Mouse (Mus musculus): ENCODE measurements at regions not wholly inside any gene's neighbourhood (a gene's known extent, or its start where the extent isn't known, plus 50 kb on each side); places are given as distances from the start of the nearest gene placed in this dataset.

GRCm38 (mm10) chr9:61167097-61167842 is 204.9 kb upstream of the Tle3 start:
- no peak overlapping the region for H3K4me2 ChIP-seq (ENCODE audit: low read length)
- H3K27ac ChIP-seq (ENCODE audit: low read depth) = peak overlapping the region; percentile 67
- peak; percentile 66 for DNase-seq (ENCODE audit: low spot score)
- H3K9ac ChIP-seq (ENCODE audit: low read length) = no peak overlapping the region
- H3K36me3 ChIP-seq (ENCODE audit: control insufficient read depth, insufficient read depth, low read length) = no peaks in the 10 kb centered on the region
- no peaks in the 10 kb centered on the region for H3K9me3 ChIP-seq (ENCODE audit: control insufficient read depth, low read length)
- peaks cover 49% of the 10 kb centered on the region for H3K4me1 ChIP-seq (replicated peaks; ENCODE audit: control insufficient read depth, insufficient read depth, low read length)
- 34% methylated on average over 11 of the region's 11 CpGs for WGBS
- no peaks in the 10 kb centered on the region for H3K27me3 ChIP-seq (replicated peaks; ENCODE audit: control insufficient read depth, insufficient read depth, low read length)
- peak; percentile 28; the same call in 1 of the 2 replicates for ATAC-seq (replicated peaks; ENCODE audit: low FRiP score, low TSS enrichment, low read depth)
- H3K4me3 ChIP-seq (ENCODE audit: low read depth, low read length) = no peak overlapping the region

- DNase-seq (ENCODE audit: low spot score) (no peak), ATAC-seq (replicated peaks; ENCODE audit: low FRiP score, low TSS enrichment, low read depth) (no peak)
- Histone ChIP-seq H3K9ac (ENCODE audit: low read length) (no peak overlapping the region), H3K4me3 (ENCODE audit: low read depth, low read length) (no peak overlapping the region), H3K9me3 (ENCODE audit: control insufficient read depth, low read length) (no peaks in the 10 kb centered on the region), H3K36me3 (ENCODE audit: control insufficient read depth, insufficient read depth, low read length) (no peaks in the 10 kb centered on the region), H3K4me1 (replicated peaks; ENCODE audit: control insufficient read depth, insufficient read depth, low read length) (peaks cover 38% of the 10 kb centered on the region), H3K4me2 (ENCODE audit: low read length) (no peak overlapping the region), H3K27ac (ENCODE audit: low read depth) (no peak overlapping the region), H3K27me3 (replicated peaks; ENCODE audit: control insufficient read depth, insufficient read depth, low read length) (no peaks in the 10 kb centered on the region)
- 87% methylated on average over 7 of the region's 7 CpGs for WGBS
Measured at GRCm38 (mm10) chr9:61168931-61169330, 203.2 kb upstream of the Tle3 start.

GRCm38 (mm10) chr9:61169506-61170090 is 202.6 kb upstream of the Tle3 start:
- WGBS = 62% methylated on average over 9 of the region's 9 CpGs
- Histone ChIP-seq H3K4me1 (replicated peaks; ENCODE audit: control insufficient read depth, insufficient read depth, low read length) (peaks cover 32% of the 10 kb centered on the region), H3K27ac (ENCODE audit: low read depth) (no peak overlapping the region), H3K4me3 (ENCODE audit: low read depth, low read length) (no peak overlapping the region), H3K36me3 (ENCODE audit: control insufficient read depth, insufficient read depth, low read length) (no peaks in the 10 kb centered on the region), H3K9ac (ENCODE audit: low read length) (no peak overlapping the region), H3K27me3 (replicated peaks; ENCODE audit: control insufficient read depth, insufficient read depth, low read length) (no peaks in the 10 kb centered on the region), H3K9me3 (ENCODE audit: control insufficient read depth, low read length) (no peaks in the 10 kb centered on the region), H3K4me2 (ENCODE audit: low read length) (no peak overlapping the region)
- no peak for DNase-seq (ENCODE audit: low spot score)
- no peak for ATAC-seq (replicated peaks; ENCODE audit: low FRiP score, low TSS enrichment, low read depth)

- H3K27ac ChIP-seq (ENCODE audit: low read depth) = no peak overlapping the region
- H3K4me3 ChIP-seq (ENCODE audit: low read depth, low read length) = no peak overlapping the region
- no peak for DNase-seq (ENCODE audit: low spot score)
- no peak overlapping the region for H3K9ac ChIP-seq (ENCODE audit: low read length)
- no peak overlapping the region for H3K4me2 ChIP-seq (ENCODE audit: low read length)
- 97% methylated on average over 6 of the region's 6 CpGs for WGBS
- H3K27me3 ChIP-seq (replicated peaks; ENCODE audit: control insufficient read depth, insufficient read depth, low read length) = no peaks in the 10 kb centered on the region
- peaks cover 19% of the 10 kb centered on the region for H3K4me1 ChIP-seq (replicated peaks; ENCODE audit: control insufficient read depth, insufficient read depth, low read length)
- H3K36me3 ChIP-seq (ENCODE audit: control insufficient read depth, insufficient read depth, low read length) = no peaks in the 10 kb centered on the region
- ATAC-seq (replicated peaks; ENCODE audit: low FRiP score, low TSS enrichment, low read depth) = no peak
- no peaks in the 10 kb centered on the region for H3K9me3 ChIP-seq (ENCODE audit: control insufficient read depth, low read length)
Measured at GRCm38 (mm10) chr9:61170921-61171320, 201.2 kb upstream of the Tle3 start.

- ATAC-seq (replicated peaks; ENCODE audit: low FRiP score, low TSS enrichment, low read depth) (no peak), DNase-seq (ENCODE audit: low spot score) (no peak)
- no peaks in the 10 kb centered on the region for H3K9me3 ChIP-seq (ENCODE audit: control insufficient read depth, low read length)
- no peaks in the 10 kb centered on the region for H3K27me3 ChIP-seq (replicated peaks; ENCODE audit: control insufficient read depth, insufficient read depth, low read length)
- H3K4me1 ChIP-seq (replicated peaks; ENCODE audit: control insufficient read depth, insufficient read depth, low read length) = peaks cover 4% of the 10 kb centered on the region
- H3K4me3 ChIP-seq (ENCODE audit: low read depth, low read length) = no peak overlapping the region
- H3K27ac ChIP-seq (ENCODE audit: low read depth) = no peak overlapping the region
- H3K9ac ChIP-seq (ENCODE audit: low read length) = no peak overlapping the region
- H3K36me3 ChIP-seq (ENCODE audit: control insufficient read depth, insufficient read depth, low read length) = no peaks in the 10 kb centered on the region
- no peak overlapping the region for H3K4me2 ChIP-seq (ENCODE audit: low read length)
Measured at GRCm38 (mm10) chr9:61172421-61172820, 199.7 kb upstream of the Tle3 start.

GRCm38 (mm10) chr9:61173548-61173947 is 198.6 kb upstream of the Tle3 start:
- no peaks in the 10 kb centered on the region for H3K27me3 ChIP-seq (replicated peaks; ENCODE audit: control insufficient read depth, insufficient read depth, low read length)
- no peaks in the 10 kb centered on the region for H3K36me3 ChIP-seq (ENCODE audit: control insufficient read depth, insufficient read depth, low read length)
- H3K4me2 ChIP-seq (ENCODE audit: low read length) = no peak overlapping the region
- H3K4me1 ChIP-seq (replicated peaks; ENCODE audit: control insufficient read depth, insufficient read depth, low read length) = no peaks in the 10 kb centered on the region
- no peak overlapping the region for H3K27ac ChIP-seq (ENCODE audit: low read depth)
- H3K9ac ChIP-seq (ENCODE audit: low read length) = no peak overlapping the region
- H3K4me3 ChIP-seq (ENCODE audit: low read depth, low read length) = no peak overlapping the region
- no peak for ATAC-seq (replicated peaks; ENCODE audit: low FRiP score, low TSS enrichment, low read depth)
- no peak for DNase-seq (ENCODE audit: low spot score)
- H3K9me3 ChIP-seq (ENCODE audit: control insufficient read depth, low read length) = no peaks in the 10 kb centered on the region

- ATAC-seq (replicated peaks; ENCODE audit: low FRiP score, low TSS enrichment, low read depth) = no peak
- Histone ChIP-seq H3K4me1 (replicated peaks; ENCODE audit: control insufficient read depth, insufficient read depth, low read length) (no peaks in the 10 kb centered on the region), H3K4me3 (ENCODE audit: low read depth, low read length) (no peak overlapping the region), H3K36me3 (ENCODE audit: control insufficient read depth, insufficient read depth, low read length) (no peaks in the 10 kb centered on the region), H3K27ac (ENCODE audit: low read depth) (no peak overlapping the region), H3K9ac (ENCODE audit: low read length) (no peak overlapping the region), H3K27me3 (replicated peaks; ENCODE audit: control insufficient read depth, insufficient read depth, low read length) (no peaks in the 10 kb centered on the region), H3K4me2 (ENCODE audit: low read length) (no peak overlapping the region), H3K9me3 (ENCODE audit: control insufficient read depth, low read length) (no peaks in the 10 kb centered on the region)
- DNase-seq (ENCODE audit: low spot score) = no peak
- 95% methylated on average over 2 of the region's 2 CpGs for whole genome bisulfite sequencing
Measured at GRCm38 (mm10) chr9:61175381-61175780, 196.8 kb upstream of the Tle3 start.

GRCm38 (mm10) chr9:61176856-61177255 is 195.3 kb upstream of the Tle3 start:
- 93% methylated on average over 3 of the region's 3 CpGs for WGBS
- Histone ChIP-seq H3K4me3 (ENCODE audit: low read depth, low read length) (no peak overlapping the region), H3K4me2 (ENCODE audit: low read length) (no peak overlapping the region), H3K9ac (ENCODE audit: low read length) (no peak overlapping the region), H3K36me3 (ENCODE audit: control insufficient read depth, insufficient read depth, low read length) (no peaks in the 10 kb centered on the region), H3K4me1 (replicated peaks; ENCODE audit: control insufficient read depth, insufficient read depth, low read length) (no peaks in the 10 kb centered on the region), H3K9me3 (ENCODE audit: control insufficient read depth, low read length) (no peaks in the 10 kb centered on the region), H3K27me3 (replicated peaks; ENCODE audit: control insufficient read depth, insufficient read depth, low read length) (no peaks in the 10 kb centered on the region), H3K27ac (ENCODE audit: low read depth) (no peak overlapping the region)
- ATAC-seq (replicated peaks; ENCODE audit: low FRiP score, low TSS enrichment, low read depth) (no peak), DNase-seq (ENCODE audit: low spot score) (no peak)
